Mouse (Mus musculus): ENCODE measurements around the gene Mitf. TPM values are rescaled to one million over a fixed set of nuclear protein-coding genes. Genes with fewer than 3 reads are reported as not detected.

Gene Mitf
- 1.2 TPM for polyA plus RNA-seq (2017; shearing (Covaris generic))

DNA sequence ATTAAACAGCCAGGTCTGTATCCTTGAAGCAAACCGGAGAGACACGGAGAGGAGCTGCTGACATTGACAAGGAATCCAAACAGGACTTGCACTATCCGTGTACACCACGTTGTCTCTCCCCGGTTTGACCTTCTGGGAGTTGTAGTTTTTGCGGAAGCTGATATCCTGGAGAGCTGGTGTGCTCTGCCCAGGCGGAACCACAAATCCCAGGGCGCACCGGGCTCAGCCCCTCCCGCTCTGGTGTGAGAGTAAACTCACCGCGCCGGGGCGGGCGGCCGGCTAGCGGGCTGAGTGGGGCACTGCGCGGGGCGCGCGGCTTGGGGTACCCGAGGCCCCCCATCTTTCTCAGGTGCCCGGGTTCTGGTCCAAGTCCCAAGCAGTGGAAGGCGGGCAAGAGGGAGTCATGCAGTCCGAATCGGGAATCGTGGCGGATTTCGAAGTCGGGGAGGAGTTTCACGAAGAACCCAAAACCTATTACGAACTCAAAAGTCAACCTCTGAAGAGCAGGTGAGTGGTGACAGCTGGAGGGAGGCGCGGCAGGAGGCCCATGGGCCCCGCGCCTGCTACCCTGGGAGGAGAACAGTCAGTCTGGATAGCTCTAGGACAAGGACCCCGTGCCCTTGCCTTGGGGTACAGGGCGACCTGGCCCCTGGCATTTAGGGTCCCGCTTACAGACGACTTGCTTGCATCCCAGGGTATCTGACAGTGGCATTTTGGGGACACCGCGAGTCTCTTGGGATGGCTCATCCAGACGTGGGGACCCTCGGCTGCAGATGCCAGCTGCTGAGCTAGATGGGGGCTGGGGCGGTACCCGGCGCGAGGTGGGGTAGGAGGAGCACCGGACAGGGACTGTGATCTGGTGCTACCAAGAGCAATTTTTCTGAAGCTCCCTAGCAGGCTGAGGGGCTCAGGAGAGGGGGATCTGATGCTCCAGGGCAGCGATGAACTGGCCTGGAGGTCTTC lies at the start of gene Mitf:
Gene Mitf, plus strand, starts transcription at position 272 of the 963 bp plus-strand sequence.

Other genes starting within 250 kb of the Mitf start
- 2.7 TPM for gene Frmd4b, start 189.5 kb upstream of the Mitf start, polyA plus RNA-seq (2017; shearing (Covaris generic))